Mouse (Mus musculus): Measurements from ENCODE around the gene Btg2.

Btg2 gene

GRCm38 (mm10) chr1:134097956-134098725 lies 19.2 kb upstream of the Btg2 start:
- DNase-seq (ENCODE audit: low spot score in 2 of 2) = no peak

GRCm38 (mm10) chr1:134097080-134097855 lies 18.3 kb upstream of the Btg2 start:
- no peak for DNase-seq (ENCODE audit: low spot score in 2 of 2)

- DNase-seq (ENCODE audit: low spot score in 2 of 2) = no peak
Measured at GRCm38 (mm10) chr1:134096264-134096934, 17.5 kb upstream of the Btg2 start.

GRCm38 (mm10) chr1:134095721-134096120 lies 16.8 kb upstream of the Btg2 start:
- no peak for DNase-seq (ENCODE audit: low spot score in 2 of 2)

GRCm38 (mm10) chr1:134095033-134095612 lies 16.2 kb upstream of the Btg2 start:
- no peak for DNase-seq (ENCODE audit: low spot score in 2 of 2)

- DNase-seq (ENCODE audit: low spot score in 2 of 2) = no peak
Measured at GRCm38 (mm10) chr1:134093771-134094526, 15.0 kb upstream of the Btg2 start.

GRCm38 (mm10) chr1:134092852-134093770 lies 14.2 kb upstream of the Btg2 start:
- peak; percentile 85 to 91 for DNase-seq (ENCODE audit: low spot score in 2 of 2)

- no peak for DNase-seq (ENCODE audit: low spot score in 2 of 2)
Measured at GRCm38 (mm10) chr1:134092368-134092767, 13.4 kb upstream of the Btg2 start.

- no peak for DNase-seq (ENCODE audit: low spot score in 2 of 2)
Measured at GRCm38 (mm10) chr1:134091851-134092250, 12.9 kb upstream of the Btg2 start.

- no peak for DNase-seq (ENCODE audit: low spot score in 2 of 2)
Measured at GRCm38 (mm10) chr1:134089074-134089473, 10.2 kb upstream of the Btg2 start.

- no peak for DNase-seq (ENCODE audit: low spot score in 2 of 2)
Measured at GRCm38 (mm10) chr1:134086811-134087398, 8.0 kb upstream of the Btg2 start.

GRCm38 (mm10) chr1:134086017-134086416 lies 7.1 kb upstream of the Btg2 start:
- DNase-seq (ENCODE audit: low spot score in 2 of 2) = no peak

- DNase-seq (ENCODE audit: low spot score in 2 of 2) = no peak
Measured at GRCm38 (mm10) chr1:134084128-134084527, 5.2 kb upstream of the Btg2 start.

- no peak for DNase-seq (ENCODE audit: low spot score in 2 of 2)
Measured at GRCm38 (mm10) chr1:134083676-134084075, 4.8 kb upstream of the Btg2 start.

- DNase-seq (ENCODE audit: low spot score in 2 of 2) = peak; percentile 72 to 90
Measured at GRCm38 (mm10) chr1:134082987-134083516, 4.1 kb upstream of the Btg2 start.

- no peak for DNase-seq (ENCODE audit: low spot score in 2 of 2)
Measured at GRCm38 (mm10) chr1:134080881-134081450, 2.0 kb upstream of the Btg2 start.

- DNase-seq (ENCODE audit: low spot score in 2 of 2) = no peak
Measured at GRCm38 (mm10) chr1:134080406-134080805, 1.5 kb upstream of the Btg2 start.

- no peak for DNase-seq (ENCODE audit: low spot score in 2 of 2)
Measured at GRCm38 (mm10) chr1:134079477-134080163, 700 bp upstream of the Btg2 start.

Measured in frontal cortex, postnatal 36 days (tissue).